Mouse (Mus musculus) adrenal gland (tissue): ENCODE measurements around the gene Nkx2-5.

Experiments
- intact Hi-C: fragments of 180-260 bp; cut with DNase I; formaldehyde crosslinking; loops from one replicate; pipeline ENCODE4 v1.15.1; 2025

Gene Nkx2-5

DNA sequence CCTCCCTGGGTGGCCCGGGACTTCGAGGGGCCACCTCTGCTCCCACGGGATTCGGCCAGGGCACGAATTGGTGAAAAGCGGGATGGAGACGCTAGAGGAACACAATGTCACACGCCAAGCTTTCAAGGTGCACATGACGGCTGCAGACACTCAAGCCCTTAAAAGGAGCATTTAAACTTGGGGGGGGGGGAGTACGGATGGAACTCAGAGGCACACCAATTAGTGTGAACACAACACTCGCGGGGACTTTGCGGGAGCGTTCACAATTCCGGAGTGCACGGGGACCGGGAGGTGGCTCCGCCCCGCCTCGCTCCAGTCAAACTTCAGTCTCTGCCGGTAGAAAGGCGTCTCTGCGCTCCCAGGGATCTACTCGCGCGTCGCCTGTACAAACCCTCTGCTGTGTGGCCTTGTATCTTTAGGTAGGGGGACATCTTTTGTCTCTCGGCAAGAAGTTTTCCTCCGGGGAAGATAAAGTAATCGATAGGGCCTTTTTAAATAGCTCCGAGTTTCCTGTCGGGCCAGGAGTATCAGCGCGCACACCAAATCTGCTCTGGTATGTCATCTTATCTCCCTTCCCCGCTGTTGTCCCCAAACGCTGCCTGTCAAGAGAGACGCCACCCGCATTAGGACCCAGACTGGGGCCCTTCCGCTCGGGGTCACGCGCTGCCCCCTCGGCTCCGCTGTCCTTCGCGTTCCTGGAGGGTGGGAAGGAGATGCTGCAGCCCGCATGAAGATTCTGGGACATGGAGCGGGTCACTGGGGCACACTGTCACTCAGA lies 5.7 kb upstream of the Nkx2-5 start:
- intact Hi-C loops = no loop called here

DNA sequence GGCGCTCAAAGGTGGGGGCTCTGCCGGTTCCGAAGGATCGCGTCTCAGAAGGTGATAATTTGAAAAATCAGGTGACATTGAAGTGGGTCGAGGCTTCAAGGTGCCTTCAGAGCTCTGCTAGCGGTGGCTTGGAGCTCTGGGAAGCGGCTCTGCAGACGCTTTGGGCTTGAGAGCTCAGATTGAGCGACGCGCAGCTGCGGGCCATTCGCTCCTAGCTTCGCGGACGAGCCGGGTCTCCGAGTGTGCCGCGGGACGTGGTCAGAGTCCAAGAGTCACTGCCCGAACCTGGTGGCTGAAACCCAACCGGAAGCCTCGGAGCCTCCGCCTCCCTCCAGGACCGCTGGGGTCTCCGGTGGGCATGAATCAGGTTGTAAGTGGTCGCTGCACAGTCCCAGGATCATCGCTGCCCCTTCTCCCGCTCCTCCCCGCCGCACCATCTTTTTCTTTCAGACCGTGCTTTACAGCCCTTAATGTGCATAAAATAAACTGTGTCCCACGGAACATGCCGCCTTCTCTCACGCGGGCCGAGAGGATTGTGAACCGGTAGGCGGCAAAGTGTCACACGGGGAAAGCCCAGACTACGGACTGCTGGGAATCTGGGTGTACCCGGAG lies 5.0 kb upstream of the Nkx2-5 start:
- intact Hi-C loops = no loop called here

DNA sequence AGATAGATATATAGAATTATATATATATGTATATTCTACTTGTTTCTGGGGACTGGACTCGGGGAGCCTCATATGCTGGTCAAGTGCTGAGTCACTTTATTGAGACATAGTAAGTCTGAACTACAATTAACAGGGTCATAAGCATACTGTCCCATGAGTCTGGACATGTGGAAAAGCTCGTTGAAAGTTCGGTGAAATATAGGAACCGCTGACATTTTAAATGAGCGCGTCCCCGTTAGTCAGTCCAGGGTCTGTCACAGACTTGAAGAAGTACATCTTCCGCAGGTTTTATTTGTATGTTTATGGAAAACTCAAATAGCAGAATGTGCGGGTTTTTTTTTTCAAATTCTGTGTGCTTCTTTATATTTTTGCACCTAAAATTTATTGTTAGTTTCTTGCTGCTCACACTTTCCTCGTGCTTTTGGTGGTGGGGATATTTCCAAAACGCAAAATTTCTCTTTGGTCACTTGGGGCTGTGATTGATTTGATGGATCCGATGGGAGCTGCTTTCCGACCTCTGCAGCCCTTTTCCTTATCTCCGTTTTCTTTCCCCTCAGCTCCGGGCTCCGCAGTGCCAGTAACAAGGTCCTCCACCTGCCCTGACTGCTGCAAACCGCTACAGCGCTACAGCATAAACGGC lies 4.4 kb upstream of the Nkx2-5 start:
- intact Hi-C loops = no loop called here

DNA sequence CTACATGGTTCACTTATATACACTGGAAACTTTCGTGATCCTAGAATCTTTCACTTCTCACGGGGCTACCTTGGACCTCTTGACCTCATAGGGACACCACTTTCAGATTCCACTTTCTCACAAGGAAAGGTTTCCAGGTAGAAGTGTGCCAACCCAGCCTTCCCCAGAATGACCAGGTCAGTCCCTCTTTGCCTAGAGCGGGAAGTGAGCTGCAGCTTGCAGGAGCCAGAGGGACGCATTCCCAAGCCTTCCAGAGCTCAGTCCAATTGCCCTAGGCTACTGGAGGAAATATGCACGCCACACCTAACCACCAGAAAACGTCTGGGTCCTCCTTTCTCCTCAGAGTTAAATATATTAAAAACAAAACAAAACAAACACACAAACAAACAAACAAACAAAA lies 3.4 kb upstream of the Nkx2-5 start:
- intact Hi-C loops = no loop called here

DNA sequence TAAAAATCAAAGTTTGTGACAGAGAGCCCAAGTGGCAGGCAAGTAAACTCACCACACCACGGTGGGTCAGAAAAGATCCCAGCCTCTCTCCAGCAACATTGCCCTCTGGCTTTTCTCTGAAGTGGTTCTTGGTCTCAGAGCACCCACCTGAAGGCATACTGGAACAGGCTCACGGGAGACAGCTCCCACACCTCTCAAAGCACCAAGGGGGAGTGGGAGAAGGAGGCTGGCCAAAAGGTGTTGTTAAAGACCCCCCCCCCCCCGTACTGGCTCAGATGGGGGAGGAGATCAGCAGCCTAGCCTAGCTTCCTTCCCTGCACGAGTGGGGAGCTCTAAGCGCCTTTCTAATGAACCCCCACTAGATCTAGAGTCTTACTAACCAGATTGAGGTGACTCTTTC lies 3.0 kb upstream of the Nkx2-5 start:
- intact Hi-C loops = no loop called here

DNA sequence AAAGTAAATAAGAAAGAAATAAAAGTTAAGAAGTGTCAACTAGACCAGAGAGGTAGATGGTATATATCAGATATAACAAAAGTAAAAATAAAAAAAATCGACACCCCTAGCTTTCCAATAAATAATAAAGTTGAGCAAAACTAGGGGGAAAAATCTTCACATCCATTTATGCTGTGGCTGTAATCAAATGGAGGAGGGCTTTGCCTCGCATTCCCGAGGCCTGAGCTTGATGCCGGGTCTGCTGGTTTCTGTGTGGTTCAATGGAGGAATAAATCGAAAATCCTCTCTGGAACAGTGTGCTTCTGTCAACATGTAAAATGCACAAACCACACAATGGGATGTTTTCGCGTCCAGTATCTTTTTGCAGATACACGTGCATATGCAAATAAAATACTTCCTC lies 1.6 kb upstream of the Nkx2-5 start:
- intact Hi-C loops = no loop called here

DNA sequence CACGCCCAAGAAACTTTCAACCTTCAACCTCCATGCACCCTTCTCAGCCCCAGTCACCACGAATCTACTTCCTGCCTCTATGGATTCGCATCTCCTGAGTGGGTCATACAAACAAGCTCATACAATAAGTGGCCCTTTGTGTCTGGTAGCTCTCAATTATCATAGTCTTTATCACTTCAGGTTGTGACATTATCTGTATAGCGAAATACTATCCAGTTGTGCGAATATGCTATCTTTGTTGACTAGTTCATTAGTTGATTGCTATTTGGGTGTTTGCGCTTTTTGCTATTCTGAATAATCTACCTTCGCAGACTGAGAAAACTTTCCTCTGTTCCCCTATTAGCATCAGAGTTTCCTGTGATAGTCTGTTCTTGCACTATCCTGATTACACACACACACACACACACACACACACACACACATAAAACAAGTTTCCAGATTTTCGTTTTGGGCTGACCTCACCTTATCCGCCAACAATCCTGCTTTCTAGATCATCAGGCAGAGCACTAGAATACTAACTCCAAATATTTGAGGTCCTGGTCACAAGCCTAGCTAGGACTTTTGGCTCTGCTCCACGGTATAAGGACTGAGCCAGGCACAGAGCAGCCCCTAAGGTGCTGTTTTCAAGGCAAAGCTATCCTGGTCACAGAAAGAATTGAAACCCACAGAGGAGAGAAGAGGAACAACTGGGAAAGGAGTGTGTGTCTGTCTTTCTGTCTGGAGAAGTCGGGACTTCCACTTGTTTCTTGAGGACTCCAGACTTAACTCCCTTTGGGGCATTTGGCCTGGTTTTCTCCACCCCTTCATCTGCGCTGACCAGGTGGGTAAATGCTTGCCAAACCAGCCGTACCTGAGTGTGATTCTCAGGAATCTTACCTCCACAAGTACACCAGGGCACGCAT lies 591 bp upstream of the Nkx2-5 start:
- intact Hi-C loops = no loop called here

DNA sequence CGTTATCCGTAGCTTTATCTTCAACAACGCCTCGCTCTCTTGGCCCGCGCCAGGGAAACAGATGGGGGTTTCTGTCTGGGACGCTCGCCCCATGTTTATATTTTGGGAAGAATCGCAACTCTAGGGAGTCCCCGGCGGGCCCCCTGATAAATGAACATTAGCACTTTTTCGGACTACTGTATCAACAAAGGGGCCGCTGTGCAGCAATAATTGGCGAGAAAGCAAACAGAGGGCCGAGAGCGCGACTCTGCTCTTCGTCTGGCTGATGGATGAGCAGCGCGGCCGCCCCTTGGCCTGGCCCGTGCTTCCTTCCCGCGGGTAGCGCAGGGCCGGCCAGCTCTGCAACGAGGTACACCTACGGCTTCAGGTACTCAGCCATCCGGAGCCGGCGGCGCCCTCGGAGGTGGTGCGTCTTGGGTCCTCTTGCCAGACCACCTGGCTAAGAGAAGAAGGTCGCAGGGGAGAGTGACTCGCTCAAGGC lies 398 bp downstream of the Nkx2-5 start:
- intact Hi-C loops = no loop called here

DNA sequence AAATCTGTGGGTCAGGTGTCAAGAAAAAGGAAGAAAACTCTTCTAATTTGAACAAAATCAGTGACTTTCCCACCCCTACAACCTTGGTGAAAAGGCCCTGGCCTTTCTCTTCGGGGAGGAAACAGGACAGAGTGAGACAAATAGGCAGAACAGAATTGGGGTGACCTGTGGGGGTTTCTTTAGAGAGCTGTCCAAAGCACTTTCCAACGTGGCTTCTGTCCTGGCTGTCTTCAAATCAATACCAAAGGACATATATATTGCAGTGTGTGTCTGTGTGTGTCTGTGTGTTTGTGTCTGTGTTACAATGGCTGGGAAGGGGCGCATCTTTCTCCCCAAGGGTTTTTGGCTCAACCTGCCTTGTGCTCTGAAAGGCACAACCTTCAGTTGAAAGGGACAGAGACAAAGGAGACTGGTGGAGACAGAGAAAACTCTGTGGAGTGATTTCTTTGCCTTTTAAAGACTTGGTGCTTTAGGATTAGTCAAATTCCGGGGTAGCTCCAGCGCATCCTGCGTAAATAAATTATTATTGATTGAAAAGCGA lies 1.0 kb downstream of the Nkx2-5 start:
- intact Hi-C loops = no loop called here

DNA sequence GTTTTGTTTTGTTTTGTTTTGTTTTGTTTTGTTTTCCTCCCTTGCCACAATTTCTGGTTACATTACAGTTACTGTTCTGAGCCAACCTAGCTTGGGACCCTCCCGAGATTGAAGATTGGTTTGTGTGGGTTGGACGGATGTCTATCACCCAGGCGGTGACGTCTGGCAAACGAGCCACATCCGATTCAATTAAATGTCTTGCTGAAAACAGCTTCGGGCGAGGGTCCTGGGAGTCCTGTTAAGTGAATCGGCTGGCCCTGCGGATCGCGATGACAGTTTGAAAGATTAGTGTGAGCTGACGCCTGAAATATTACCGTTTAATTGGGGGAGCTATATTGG lies 1.6 kb downstream of the Nkx2-5 start:
- intact Hi-C loops = no loop called here

DNA sequence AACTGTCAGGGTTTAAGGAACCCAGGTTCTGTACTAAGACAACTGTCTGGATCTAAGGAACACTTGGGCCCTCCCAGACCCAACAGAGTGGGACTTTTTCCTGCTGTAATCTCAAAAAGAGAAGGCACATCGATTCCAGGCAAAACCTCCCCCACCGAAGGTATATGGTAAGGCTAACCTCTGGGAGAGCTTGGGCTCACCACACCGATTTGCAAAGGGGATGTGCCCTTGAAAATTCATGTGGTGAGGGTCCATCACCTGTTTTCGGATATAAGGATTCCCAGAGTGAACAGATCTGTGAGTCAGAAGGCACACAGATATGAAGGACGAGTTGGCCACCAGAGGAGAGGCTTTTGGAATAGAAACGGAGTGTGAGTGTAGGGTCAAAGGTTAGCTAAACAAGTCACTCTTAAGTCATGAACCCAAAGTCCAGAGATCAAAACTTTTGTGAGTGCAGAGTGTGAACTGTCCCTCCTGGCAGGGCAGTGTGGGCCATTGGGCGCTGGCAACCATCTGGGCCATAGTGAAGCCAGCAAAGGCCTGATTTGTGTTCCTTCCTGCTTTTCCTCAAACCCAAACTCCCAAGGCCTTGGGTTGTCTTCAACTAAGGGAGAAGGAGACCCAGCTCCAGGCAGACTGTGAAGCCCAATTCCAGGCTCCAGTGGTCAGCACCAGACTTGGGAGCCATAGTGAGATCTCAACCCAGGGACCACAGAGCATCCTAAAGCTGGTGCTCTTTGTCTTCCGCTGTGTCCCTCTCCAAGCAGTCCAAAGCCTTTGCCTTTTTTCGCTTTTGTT lies 2.2 kb downstream of the Nkx2-5 start:
- intact Hi-C loops = no loop called here

DNA sequence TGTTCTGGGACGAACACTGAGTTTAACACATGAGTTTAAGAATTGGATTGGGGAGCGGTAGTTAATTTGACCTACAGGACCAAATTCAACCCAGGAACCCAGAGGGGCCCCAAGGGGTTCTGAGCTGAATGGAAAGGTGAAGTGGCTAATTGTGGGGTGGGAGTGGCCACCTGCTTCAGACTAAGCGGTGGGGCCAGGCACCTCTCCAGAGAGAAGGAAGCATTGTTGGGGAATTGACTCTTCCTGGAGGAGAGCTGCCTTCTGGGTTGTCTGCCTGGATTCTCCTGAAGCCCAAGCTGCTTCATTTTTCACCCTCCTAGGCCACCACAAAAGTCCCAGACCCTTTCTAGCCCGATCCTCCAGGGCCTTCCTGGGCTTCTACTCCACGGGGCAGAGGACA lies 2.8 kb downstream of the Nkx2-5 start:
- intact Hi-C loops = no loop called here

DNA sequence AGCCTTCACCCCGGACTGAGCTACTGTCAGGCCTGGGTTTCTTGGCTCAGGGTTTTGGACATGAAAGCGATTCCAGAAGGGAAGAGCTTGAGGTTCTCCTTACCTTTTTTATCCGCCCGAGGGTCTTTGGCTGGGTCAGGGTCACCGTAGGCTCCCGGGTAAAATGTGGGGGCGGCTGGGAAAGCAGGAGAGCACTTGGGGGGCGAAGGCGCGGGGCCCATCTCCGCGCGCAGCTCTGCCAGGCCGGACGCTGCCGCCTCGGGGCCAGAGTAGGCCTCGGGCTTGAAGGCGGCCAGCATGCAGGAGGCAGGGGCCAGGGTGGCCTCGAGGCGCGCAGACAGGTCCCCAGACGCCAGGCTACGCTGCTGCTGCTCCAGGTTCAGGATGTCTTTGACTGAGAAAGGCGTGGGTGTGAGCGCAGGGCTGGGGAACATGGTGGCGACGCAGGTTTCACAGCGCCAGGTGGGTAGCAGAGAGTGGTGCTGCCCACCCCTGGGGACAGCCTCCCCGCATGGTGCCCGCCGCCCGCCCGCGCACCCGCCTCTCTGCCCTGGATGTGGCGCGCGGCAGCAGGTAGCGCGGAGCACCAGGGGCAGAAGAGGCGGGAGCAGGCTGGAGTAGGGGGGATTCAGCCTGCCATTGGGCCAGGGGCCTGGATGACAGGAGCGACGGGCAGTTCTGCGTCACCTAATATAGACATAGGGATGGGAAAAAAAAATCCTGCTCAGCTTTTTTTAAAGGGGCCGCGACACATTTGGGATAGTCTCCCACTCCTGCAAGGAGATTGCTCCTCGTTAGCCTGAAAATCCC lies 3.7 kb downstream of the Nkx2-5 start:
- intact Hi-C loops = no loop called here

DNA sequence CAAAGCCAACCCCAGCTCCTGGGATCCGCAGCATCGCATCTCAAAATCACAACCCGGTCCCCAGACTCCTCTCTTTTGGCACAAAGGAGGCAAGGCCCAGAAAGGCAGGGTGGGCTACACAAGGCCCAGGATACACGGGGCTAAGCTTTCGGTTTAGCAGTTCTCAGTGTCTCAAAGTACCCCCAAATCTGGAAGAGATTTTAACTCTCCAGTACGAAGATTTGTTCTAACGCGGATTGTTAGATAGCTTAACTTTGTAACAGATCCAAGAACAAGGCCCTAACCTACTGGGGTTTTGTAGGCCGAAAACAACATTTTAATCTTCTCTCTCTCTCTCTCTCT lies 4.4 kb downstream of the Nkx2-5 start:
- intact Hi-C loops = no loop called here

DNA sequence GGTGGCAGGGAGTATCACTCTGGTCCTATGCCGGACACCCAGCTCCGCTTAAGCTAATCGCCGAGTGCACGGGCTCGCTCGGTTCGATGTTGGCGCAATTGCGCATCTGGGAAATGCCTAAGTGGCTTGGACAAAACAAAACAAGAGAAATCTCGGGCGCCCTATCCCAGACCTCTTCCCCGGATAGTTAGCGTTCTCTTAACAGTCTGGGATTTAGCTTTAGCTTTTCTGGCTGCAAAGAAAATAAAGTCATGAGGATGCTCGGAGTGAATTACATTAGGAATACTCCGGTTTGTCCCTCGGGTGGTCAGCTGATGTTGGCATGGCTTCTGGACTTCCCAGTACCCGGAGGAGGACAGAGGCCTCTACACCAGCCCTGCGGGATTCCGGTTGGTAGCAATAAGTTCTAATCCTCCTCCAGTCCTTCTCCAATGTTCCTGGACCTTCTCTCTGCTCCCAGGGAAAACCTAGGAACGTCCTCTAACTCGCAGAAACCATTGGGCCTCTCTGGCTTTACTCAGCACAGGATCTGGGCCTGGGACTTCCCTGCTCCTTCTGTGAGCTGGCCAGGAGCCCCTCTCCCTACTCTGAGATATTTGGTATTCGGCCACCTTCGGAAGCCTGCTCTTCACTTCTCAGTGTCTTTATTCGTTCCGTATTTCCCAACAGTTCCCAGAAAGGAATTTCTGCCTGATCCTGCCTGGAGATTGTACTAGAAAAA lies 4.9 kb downstream of the Nkx2-5 start:
- intact Hi-C loops = no loop called here

DNA sequence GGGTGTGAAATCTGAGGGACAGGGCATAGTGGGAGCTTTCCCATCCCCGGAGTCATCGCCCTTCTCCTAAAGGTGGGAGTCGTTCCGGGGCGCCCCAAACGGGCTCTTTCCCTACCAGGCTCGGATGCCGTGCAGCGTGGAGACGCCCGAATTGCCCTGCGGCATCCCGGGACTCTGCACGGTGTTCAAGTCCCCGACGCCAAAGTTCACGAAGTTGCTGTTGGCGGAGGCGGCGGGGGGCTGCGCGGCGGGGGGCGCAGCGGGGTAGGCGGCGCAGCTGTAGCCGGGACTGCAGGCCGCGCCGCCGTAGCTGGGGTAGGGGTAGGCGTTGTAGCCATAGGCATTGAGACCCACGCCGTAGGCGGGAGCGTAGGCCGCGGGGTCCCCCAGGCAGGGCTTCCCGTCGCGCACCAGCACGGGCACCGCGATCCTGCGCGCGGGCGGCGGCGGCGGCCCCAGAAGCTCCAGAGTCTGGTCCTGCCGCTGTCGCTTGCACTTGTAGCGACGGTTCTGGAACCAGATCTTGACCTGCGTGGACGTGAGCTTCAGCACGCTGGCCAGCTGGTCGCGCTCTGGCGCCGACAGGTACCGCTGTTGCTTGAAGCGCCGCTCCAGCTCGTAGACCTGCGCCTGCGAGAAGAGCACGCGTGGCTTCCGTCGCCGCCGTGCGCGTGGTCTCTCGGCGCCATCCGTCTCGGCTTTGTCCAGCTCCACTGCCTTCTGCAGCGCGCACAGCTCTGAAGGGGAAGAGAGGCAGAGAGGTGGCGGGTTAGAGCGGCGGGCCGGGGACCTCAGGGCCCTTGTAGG lies 5.7 kb downstream of the Nkx2-5 start:
- intact Hi-C loops = no loop called here

DNA sequence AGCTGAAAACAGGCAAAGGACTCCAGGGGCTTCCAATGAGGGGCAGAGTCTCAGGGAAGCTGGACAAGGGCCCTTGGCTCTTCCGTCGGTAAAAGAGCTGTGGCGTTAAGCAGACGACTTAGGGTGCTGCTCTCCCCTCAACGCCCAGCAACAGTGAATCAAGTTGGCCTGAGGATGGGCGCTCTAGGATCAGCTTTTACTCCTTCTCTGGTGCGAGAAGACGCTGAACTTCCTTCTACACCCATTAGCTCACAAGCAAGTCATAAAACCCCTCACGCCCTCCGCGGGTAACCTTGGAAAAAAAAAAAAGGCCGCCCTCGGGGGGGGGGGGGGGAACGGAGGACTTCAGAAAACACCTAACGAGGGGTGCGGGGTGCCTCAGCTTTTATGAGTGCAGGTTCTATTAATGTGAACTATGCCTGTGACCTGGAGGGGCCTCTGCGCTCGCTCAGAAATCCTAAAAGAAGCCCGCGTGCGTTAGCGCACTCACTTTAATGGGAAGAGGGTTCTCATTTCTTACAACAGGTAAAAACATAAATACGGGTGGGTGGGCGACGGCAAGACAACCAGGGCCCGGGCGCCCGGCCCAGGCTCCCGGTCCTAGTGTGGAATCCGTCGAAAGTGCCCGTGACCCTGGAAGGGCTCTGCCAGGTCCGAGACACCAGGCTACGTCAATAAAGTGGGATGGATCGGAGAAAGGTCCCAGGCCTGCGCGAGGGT lies 6.5 kb downstream of the Nkx2-5 start:
- intact Hi-C loops = no loop called here

DNA sequence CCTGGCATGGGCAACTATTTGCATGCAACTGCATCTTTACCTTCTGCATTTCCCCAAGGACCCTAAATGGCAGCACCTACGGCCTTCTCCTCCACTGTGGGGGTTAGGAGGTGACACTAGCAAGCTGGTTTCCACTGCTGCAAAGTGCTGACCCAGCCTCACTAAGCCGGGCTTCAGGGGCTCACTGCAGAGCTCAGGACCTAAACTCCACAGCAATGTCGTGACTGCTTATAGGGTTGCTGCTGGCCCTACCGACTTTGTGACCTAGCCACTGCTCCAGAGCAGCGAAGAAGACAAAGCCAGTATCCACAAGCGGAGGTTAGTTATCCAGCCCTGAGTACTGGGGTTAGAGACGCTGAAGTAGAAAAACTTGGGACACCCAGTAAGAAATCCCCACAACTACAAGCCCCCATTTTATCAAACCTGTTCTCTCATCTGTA lies 7.2 kb downstream of the Nkx2-5 start:
- intact Hi-C loops = no loop called here
